Mouse (Mus musculus) embryonic facial prominence, embryonic 12.5 days (tissue): ENCODE measurements around the gene Acot10. TPM values are rescaled to one million over a fixed set of nuclear protein-coding genes. Genes with fewer than 3 reads are reported as not detected.

Experiments used
- polyA plus RNA-seq: library from polyadenylated mRNA; unstranded; fragments of >200 nt; fragmentation: Nextera tagmentation; extraction: Ambion mirVana; gene quantifications from 2 replicates; pipeline ENCODE4 v1.2.1, GENCODE M21; 2016

Gene Acot10
- polyA plus RNA-seq, 1 experiment from 2014 or later, result 0.26 TPM

Other genes with a start within 250 kb of the Acot10 start
- 0.59 and 0.91 TPM in 2 replicates for gene Cdh12, start 217.5 kb downstream of the Acot10 start, polyA plus RNA-seq